Mouse (Mus musculus): ENCODE results near the gene Cdca5.
"Not testable (repeated sequence)": the region's sequence is repeated elsewhere in the genome, so short reads cannot be mapped to it uniquely, and the experiment has no call there.

Gene Cdca5

DNA sequence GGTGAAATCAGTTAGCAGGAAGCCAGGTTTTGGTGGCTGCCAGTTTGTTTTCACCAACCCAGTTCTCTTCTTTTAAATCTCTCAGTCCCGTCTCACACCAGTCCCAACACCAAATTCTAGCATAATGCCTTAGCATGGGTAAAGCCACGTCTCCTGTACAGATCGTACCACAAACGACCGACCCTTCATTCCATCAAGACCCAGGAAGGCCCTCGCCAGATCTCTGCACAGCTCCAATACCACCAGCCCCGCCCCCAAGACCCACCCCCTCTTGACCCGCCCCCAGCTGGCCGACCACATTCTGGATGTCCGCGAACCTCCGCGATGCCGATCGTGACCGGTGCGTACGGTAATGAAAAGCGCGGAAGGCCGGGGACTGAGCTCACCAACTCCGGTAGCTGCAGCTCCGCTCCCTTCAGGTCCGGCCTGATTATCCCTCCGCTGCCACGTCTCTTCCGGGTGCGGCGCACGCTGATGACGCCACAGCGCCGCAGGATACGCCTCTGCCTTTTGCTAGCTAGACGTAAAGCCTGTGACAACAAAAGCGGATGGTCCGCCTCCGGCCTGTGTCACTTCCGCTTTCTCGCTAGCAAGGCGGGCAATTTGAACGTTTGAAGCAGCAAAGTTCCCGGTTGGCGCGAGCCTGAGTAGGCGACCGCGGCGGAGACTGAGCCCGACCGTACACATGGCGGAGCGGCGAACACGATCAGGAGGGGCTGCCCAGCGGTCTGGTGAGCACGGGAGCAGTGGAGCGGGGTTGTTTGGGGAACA lies at the start of gene Cdca5, which contains the start of gene Zfpl1:
Gene Cdca5 (plus strand): TSS at position 506 of the 771 bp plus-strand sequence.
Gene Zfpl1 (minus strand): TSS at position 479 of the 771 bp plus-strand sequence.
- peak; percentile 94 to 96 for DNase-seq (ENCODE audit: low spot score in 2 of 2)

- DNase-seq (ENCODE audit: low spot score in 2 of 2) = no peak
Observed at GRCm38 (mm10) chr19:6035966-6036585, 48.7 kb upstream of the Cdca5 start.

DNA sequence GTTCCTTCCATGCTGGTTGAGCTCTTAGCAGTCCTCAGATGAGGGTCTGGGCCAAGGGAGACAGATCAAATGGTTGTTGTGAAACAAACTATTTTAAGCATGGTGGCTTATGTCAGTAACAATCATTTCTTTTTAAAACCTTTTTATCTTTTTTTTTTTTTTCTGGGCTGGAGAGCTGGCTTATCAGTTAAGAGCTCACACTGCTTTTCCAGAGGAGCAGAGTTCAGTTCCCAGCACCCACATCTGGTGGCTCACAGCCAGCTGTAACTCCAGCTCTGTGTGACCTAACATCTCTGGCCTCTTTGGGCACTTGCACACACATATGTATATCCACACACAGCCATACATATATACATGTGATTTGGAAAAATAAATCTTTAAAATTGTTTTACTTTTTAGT lies 47.1 kb upstream of the Cdca5 start:
- DNase-seq (ENCODE audit: low spot score in 2 of 2) = no peak

GRCm38 (mm10) chr19:6038326-6038725 lies 46.5 kb upstream of the Cdca5 start:
- no peak for DNase-seq (ENCODE audit: low spot score in 2 of 2)

GRCm38 (mm10) chr19:6040002-6040401 lies 44.8 kb upstream of the Cdca5 start:
- no peak for DNase-seq (ENCODE audit: low spot score in 2 of 2)

DNA sequence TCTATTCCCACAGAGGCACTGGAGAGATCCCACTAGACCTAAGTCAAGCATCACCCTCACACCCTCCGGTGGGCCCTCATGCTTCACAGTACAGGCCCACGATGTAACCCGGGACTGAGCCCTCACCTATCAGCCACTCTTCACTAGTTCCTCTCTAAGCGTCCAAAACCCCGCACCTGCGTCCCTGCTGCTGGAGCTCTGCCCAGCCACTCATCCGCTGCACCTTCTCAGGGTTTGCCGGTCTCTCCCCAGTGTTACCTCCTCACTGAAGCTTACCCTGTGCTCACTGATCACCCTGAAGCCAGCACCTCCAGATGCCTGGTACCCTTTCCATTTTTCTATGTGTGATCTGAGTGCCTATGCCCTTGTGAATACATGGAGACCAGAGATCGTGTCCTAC lies 42.5 kb upstream of the Cdca5 start:
- no peak for DNase-seq (ENCODE audit: low spot score in 2 of 2)

DNA sequence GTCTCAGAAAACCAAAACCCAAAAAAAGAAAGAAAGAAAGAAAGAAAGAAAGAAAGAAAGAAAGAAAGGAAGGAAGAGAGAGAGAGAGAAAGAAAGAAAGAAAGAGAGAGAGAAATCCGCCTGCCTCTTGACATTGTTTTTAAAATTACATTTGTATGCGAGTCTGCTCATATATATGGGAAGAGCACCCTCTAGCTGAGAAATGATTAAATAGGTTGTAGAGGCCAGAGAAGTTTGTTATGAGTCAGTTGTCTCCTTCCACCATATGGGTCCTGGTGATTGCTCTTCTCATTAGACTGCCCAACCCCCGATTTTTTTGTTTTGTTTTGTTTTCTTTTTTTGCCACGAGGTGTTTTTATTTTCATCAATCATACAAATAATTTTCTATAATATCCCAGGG lies 40.7 kb upstream of the Cdca5 start:
- not testable (repeated sequence) for DNase-seq (ENCODE audit: low spot score in 2 of 2)

- DNase-seq (ENCODE audit: low spot score in 2 of 2) = no peak
Observed at GRCm38 (mm10) chr19:6045366-6046293, 39.2 kb upstream of the Cdca5 start.

- peak; percentile 95 to 98 for DNase-seq (ENCODE audit: low spot score in 2 of 2)
Observed at GRCm38 (mm10) chr19:6046294-6047153, 38.3 kb upstream of the Cdca5 start, which contains the start of gene Syvn1. Syvn1 (plus strand) TSS chr19:6046576.

- peak in 1 of 2 experiments; percentile 30 for DNase-seq (ENCODE audit: low spot score in 2 of 2)
Observed at GRCm38 (mm10) chr19:6047154-6047898, 37.5 kb upstream of the Cdca5 start.

- DNase-seq (ENCODE audit: low spot score in 2 of 2) = no peak
Observed at GRCm38 (mm10) chr19:6047899-6048166, 37.0 kb upstream of the Cdca5 start.

GRCm38 (mm10) chr19:6048681-6049410 lies 35.9 kb upstream of the Cdca5 start:
- DNase-seq (ENCODE audit: low spot score in 2 of 2) = peak in 1 of 2 experiments; percentile 19

DNA sequence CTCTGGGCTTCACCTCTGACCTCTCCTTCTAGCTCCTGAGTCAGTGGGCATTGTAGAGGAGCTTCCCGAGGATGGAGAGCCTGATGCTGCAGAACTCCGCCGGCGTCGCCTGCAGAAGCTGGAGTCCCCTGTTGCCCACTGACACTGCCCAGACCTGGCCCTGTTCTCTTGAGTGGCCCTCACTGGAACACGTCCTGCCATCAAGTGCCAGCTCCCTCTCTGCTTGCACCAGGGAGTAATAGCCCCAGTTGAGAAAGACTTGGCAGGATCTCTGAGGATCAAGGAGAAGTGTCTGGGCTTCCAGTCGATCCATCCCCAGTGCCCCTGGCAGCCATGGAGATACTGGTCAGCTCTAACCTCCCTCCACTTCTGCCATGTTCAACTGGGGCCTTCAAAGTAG lies 32.3 kb upstream of the Cdca5 start:
- no peak for DNase-seq (ENCODE audit: low spot score in 2 of 2)

- no peak for DNase-seq (ENCODE audit: low spot score in 2 of 2)
Observed at GRCm38 (mm10) chr19:6054296-6054695, 30.5 kb upstream of the Cdca5 start.

DNA sequence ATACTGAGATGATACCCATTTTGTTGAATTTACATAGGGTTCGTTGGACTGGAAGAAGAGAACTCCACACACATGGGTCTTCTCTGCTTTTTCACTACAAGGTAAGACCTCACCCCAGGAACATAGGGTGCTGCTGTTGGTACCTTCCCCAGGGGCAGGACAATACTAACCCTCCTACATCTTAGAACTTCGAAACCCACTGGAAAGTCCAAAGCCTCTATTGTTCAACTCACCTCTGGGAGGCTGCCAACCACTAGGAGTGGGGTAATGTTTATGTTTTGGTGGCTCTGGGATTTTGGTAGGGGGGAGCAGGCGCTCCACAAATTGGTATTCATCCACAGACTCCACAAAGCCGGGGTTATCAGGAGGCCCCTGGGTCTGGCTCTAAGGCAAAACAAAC lies 28.1 kb upstream of the Cdca5 start:
- DNase-seq (ENCODE audit: low spot score in 2 of 2) = no peak

DNA sequence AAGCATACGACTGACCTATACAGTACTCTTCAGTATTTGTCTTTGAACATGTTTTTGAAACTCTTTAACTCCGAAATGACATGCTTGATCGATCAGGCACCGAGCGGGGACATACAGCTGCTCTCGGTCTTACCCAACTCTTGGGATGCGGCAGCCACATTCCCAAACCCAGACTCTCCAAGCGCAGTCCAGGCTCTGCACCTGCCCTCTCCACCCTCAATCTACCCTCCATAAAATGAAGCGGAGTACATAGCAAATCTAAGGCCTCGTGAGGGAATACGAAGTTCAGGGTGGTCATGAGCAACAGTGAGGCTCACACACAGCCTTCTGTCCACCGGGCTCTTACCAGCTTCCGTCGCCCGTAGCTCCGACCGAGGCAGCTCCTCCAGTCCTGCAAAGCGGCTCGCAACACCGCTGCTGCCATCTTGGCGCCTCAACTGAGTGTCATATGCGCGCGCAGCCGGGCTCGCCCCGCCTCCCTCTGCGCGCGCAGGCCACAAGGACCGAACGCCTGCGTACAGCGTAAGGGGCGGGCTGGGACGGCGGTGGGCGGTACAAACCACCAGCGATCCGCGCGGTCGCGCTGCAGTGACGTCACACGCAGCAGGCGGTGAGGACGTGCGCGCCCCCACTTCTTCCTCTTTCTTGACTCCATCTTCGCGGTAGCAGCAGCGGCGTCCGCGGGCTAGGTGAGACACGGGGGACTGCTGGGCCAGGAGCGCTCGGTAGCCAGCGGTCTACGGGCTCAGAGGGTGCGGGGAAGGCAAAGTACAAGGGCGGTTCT lies 27.3 kb upstream of the Cdca5 start, which contains the start of the genes Mrpl49 and Fau:
Gene Mrpl49 (minus strand): TSS at position 473 of the 784 bp plus-strand sequence.
Gene Fau (plus strand): TSS at position 532 of the 784 bp plus-strand sequence.
- DNase-seq (ENCODE audit: low spot score in 2 of 2) = peak; percentile 99

DNA sequence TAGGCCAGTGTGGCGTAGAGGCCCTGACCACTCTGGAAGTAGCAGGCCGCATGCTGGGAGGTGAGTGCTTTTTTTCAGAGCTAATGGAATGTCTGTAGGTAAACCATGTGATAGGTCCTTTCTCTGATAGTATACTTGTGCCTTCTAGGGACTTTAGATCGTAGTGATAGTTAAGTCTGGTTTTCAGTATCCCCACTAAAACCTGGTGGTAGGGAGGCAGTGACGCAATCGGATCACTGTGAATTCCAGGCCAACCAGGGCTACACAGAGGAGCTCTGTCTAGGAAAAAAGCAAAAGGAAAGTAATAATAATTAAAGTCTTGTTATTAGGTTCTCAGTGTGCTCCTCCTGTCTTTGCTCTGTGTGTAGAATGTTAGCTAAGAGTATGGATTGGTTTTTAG lies 26.3 kb upstream of the Cdca5 start:
- DNase-seq (ENCODE audit: low spot score in 2 of 2) = no peak

- DNase-seq (ENCODE audit: low spot score in 2 of 2) = no peak
Observed at GRCm38 (mm10) chr19:6058966-6059365, 25.8 kb upstream of the Cdca5 start.

GRCm38 (mm10) chr19:6061021-6061533 lies 23.7 kb upstream of the Cdca5 start, which contains the start of gene Znhit2:
Znhit2 (plus strand) TSS chr19:6061192.
- peak; percentile 94 to 97 for DNase-seq (ENCODE audit: low spot score in 2 of 2)
